Mouse (Mus musculus): Measurements from ENCODE around the gene Gsdmc3. TPM values are rescaled to one million over a fixed set of nuclear protein-coding genes. Genes with fewer than 3 reads are reported as not detected.
"Not testable (repeated sequence)": the region's sequence is repeated elsewhere in the genome, so short reads cannot be mapped to it uniquely, and the experiment has no call there.

Gsdmc3 gene
- not detected in 2 replicates for polyA plus RNA-seq (2012)

DNA sequence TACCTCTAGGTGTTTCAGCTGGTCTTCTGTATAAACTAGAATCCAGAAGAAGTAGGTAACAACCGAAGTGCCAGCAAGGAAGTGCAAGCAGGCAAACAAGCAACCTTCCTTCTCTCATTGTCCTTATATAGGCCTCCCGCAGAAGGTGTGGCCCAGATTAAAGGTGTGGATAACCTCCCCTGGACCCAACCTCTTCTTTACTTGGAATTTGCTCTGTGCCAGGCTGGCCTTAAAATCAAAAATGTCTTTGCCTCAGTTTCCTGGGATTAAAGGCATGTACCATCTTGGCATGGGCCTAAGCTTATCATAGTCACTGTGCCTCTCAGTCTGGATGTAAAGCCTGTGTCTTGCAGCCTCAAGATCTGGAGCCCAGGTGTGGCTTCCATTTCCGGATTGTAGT lies at the start of gene Gsdmc3:
Gene Gsdmc3 (minus strand): TSS at position 101 of the 400 bp plus-strand sequence.
- not testable (repeated sequence) for TF ChIP-seq GATA1 (IDR thresholded peaks at IDR 0.05; ENCODE audit: low read length)

DNA sequence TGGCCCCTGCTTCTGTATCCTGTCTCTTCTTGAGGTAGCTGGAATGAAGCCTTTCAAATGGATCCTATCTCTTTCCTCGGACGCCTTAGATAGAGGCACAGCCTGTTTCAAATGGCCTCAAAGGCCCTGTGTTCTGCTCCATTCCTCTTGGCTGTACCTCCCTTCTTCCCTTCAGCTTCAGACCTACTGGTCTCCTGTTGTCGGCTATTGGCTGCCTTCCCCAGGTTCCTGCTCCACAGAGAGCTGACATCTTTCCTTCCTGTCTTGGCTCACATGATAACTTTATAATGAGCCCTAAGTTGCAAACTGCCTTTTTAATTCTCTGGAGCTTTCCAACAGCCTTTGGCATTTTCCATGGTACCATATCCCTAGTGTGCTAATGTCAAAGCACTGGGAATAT lies 47.8 kb upstream of the Gsdmc3 start:
- no peak for TF ChIP-seq GATA1 (IDR thresholded peaks at IDR 0.05; ENCODE audit: low read length)

DNA sequence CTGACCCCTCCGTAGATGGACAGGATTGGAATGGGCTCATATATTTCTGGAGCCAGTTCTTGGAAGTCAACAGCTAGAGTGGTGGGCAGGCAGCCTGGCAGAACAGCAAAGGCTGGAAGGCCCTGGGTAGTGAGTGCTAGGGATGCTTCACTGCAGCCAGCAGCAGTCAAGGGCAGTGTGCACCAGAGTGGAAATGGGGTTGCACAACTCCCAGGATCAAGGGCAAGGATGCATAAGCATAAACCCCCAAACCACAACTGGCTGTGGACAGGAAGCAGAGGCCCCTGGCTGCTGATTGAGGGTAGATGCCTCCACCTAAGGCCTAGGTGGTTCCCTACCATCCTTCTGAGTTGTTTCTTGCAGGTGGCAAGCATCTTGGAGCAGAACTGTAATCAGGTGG lies 46.1 kb upstream of the Gsdmc3 start:
- TF ChIP-seq GATA1 (IDR thresholded peaks at IDR 0.05; ENCODE audit: low read length) = no peak

DNA sequence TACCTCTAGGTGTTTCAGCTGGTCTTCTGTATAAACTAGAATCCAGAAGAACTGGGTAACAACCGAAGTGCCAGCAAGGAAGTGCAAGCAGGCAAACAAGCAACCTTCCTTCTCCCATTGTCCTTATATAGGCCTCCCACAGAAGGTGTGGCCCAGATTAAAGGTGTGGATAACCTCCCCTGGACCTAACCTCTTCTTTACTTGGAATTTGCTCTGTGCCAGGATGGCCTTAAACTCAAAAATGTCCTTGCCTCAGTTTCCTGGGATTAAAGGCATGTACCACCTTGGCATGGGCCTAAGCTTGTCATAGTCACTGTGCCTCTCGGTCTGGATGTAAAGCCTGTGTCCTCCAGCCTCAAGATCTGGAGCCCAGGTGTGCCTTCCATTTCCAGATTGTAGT lies 33.8 kb upstream of the Gsdmc3 start, which contains the start of gene Gsdmc4:
Gene Gsdmc4 (minus strand): TSS at position 101 of the 400 bp plus-strand sequence.
- not testable (repeated sequence) for TF ChIP-seq GATA1 (IDR thresholded peaks at IDR 0.05; ENCODE audit: low read length)

Other genes with a start within 250 kb of the Gsdmc3 start
- not detected in 2 replicates for gene Gsdmc2, start 33.4 kb downstream of the Gsdmc3 start, polyA plus RNA-seq (2012)
- gene Gsdmc4, start 33.7 kb upstream of the Gsdmc3 start, polyA plus RNA-seq (2012) = not detected in 2 replicates
- gene Fam49b, start 181.9 kb upstream of the Gsdmc3 start, polyA plus RNA-seq (2012) = 13.1 and 14.6 TPM in 2 replicates

Data from G1E-ER4 (cell line).